Mouse (Mus musculus) heart, adult 2 months (tissue): ENCODE results near the gene Luc7l3.
A peak's percentile ranks its signal among the peaks of the same experiment; 100 is the strongest.

Experiments
- CTCF ChIP-seq: fragments of 200-600 bp; IDR thresholded peaks from 2 replicates; pipeline ENCODE4 v1.8.1; 2022; ENCODE audit warnings: antibody characterized with exemption, mild to moderate bottlenecking, moderate library complexity
- EP300 ChIP-seq: fragments of 200-500 bp; IDR thresholded peaks from 2 replicates; pipeline ENCODE4 v1.6.1; 2011; ENCODE audit warnings: low read depth, low read length, control low read depth; ENCODE audit not compliant: insufficient read depth
- POLR2A ChIP-seq: fragments of 200-500 bp; IDR thresholded peaks from 2 replicates; pipeline ENCODE4 v1.6.1; 2011; ENCODE audit warnings: mild to moderate bottlenecking, low read depth, low read length, control low read depth; ENCODE audit not compliant: insufficient read depth

GRCm38 (mm10) chr11:94265134-94265785, 56.5 kb downstream of the Luc7l3 start:
- TF ChIP-seq CTCF (peak; percentile 63), EP300 (no peak), POLR2A (0 out of 2 replicates have a peak, but pooled peaks have one; percentile 11)
